Mouse (Mus musculus) stomach, embryonic 16.5 days (tissue): ENCODE data around the gene Scn8a. TPM values are rescaled to one million over a fixed set of nuclear protein-coding genes. Genes with fewer than 3 reads are reported as not detected.

Experiments used
- ATAC-seq: fragments of 200-750 bp; cut with Nextera tagmentation; 2 replicates; pipeline ENCODE4 v1.8.0; 2017; ENCODE audit warnings: moderate number of reproducible peaks, moderate TSS enrichment; ENCODE audit not compliant: insufficient read depth, low FRiP score
- H3K27ac ChIP-seq: fragments of 300-500 bp; sonication (generic); 2 replicates; pipeline ENCODE4 v1.5.1; 2014; ENCODE audit warnings: low read length
- H3K27me3 ChIP-seq: fragments of 300-500 bp; sonication (generic); 2 replicates; pipeline ENCODE4 v1.6.1; 2014; ENCODE audit warnings: low read length, control low read depth, mixed read lengths; ENCODE audit not compliant: control insufficient read depth, insufficient read depth
- H3K36me3 ChIP-seq: fragments of 300-500 bp; sonication (generic); 2 replicates; pipeline ENCODE4 v1.6.1; 2014; ENCODE audit warnings: low read length; ENCODE audit not compliant: control insufficient read depth, insufficient read depth
- H3K4me1 ChIP-seq: fragments of 300-500 bp; sonication (generic); 2 replicates; pipeline ENCODE4 v1.6.1; 2014; ENCODE audit warnings: low read length, control low read depth, mixed read lengths; ENCODE audit not compliant: control insufficient read depth, insufficient read depth
- H3K4me2 ChIP-seq: fragments of 300-500 bp; sonication (generic); 2 replicates; pipeline ENCODE4 v1.6.1; 2014; ENCODE audit warnings: low read depth, low read length, mixed read lengths
- H3K4me3 ChIP-seq: fragments of 300-500 bp; sonication (generic); replicated peaks from 2 replicates; pipeline ENCODE4 v1.5.1; 2014; ENCODE audit warnings: mild to moderate bottlenecking, low read length
- H3K9ac ChIP-seq: fragments of 300-500 bp; sonication (generic); 2 replicates; pipeline ENCODE4 v1.6.1; 2014; ENCODE audit warnings: low read length
- H3K9me3 ChIP-seq: fragments of 300-500 bp; sonication (generic); replicated peaks from 2 replicates; pipeline ENCODE4 v1.6.1; 2016; ENCODE audit warnings: low read length, control low read depth; ENCODE audit not compliant: control insufficient read depth
- WGBS: fragments of 180-500 bp; shearing (Covaris S2); extraction: QIAGEN DNeasy Blood & Tissue Kit; methylation state at CpG from one replicate; pipeline ENCODE4 v1.1.7; 2014; 5-methylcytosine and 5-hydroxymethylcytosine counted together
- polyA plus RNA-seq: library from polyadenylated mRNA; unstranded; fragments of >200 nt; fragmentation: Nextera tagmentation; extraction: Ambion mirVana; gene quantifications from 2 replicates; pipeline ENCODE4 v1.2.1, GENCODE M21; 2015

Scn8a gene
- polyA plus RNA-seq, 1 experiment from 2014 or later = 0.97 TPM

GRCm38 (mm10) chr15:100986479-100986878 is 116.8 kb downstream of the Scn8a start:
- Histone ChIP-seq H3K9ac (no peak overlapping the region), H3K27ac (no peak overlapping the region), H3K36me3 (no peaks in the 10 kb centered on the region), H3K4me3 (no peak overlapping the region), H3K4me1 (no peaks in the 10 kb centered on the region), H3K9me3 (no peaks in the 10 kb centered on the region), H3K4me2 (no peak overlapping the region), H3K27me3 (0 out of 2 replicates have a peak, but pooled peaks cover 7% of the 10 kb centered on the region)
- 86% methylated on average over 10 of the region's 10 CpGs for WGBS
- ATAC-seq = no peak

GRCm38 (mm10) chr15:100987031-100987430 is 117.4 kb downstream of the Scn8a start:
- 90% methylated on average over 1 of the region's 1 CpGs for whole genome bisulfite sequencing

GRCm38 (mm10) chr15:100990283-100990682 is 120.6 kb downstream of the Scn8a start:
- Histone ChIP-seq H3K36me3 (no peaks in the 10 kb centered on the region), H3K9me3 (no peaks in the 10 kb centered on the region), H3K9ac (no peak overlapping the region), H3K4me2 (no peak overlapping the region), H3K27ac (no peak overlapping the region), H3K4me3 (no peak overlapping the region), H3K27me3 (no peaks in the 10 kb centered on the region), H3K4me1 (no peaks in the 10 kb centered on the region)
- ATAC-seq = no peak
- WGBS = 92% methylated on average over 10 of the region's 10 CpGs

More at GRCm38 (mm10) chr15:100987031-100987430, 117.4 kb downstream of the Scn8a start:
- ATAC-seq = no peak
- no peak overlapping the region for H3K27ac ChIP-seq
- no peak overlapping the region for H3K4me2 ChIP-seq
- no peak overlapping the region for H3K4me3 ChIP-seq
- H3K9ac ChIP-seq = no peak overlapping the region
- H3K4me1 ChIP-seq = no peaks in the 10 kb centered on the region
- H3K36me3 ChIP-seq = no peaks in the 10 kb centered on the region
- H3K27me3 ChIP-seq = 0 out of 2 replicates have a peak, but pooled peaks cover 7% of the 10 kb centered on the region
- H3K9me3 ChIP-seq = no peaks in the 10 kb centered on the region

GRCm38 (mm10) chr15:100997090-100997489 is 127.4 kb downstream of the Scn8a start:
- no peak for ATAC-seq
- Histone ChIP-seq H3K9ac (no peak overlapping the region), H3K27ac (no peak overlapping the region), H3K27me3 (no peaks in the 10 kb centered on the region), H3K9me3 (no peaks in the 10 kb centered on the region), H3K4me1 (no peaks in the 10 kb centered on the region), H3K36me3 (no peaks in the 10 kb centered on the region), H3K4me2 (no peak overlapping the region), H3K4me3 (no peak overlapping the region)
- 28% methylated on average over 4 of the region's 4 CpGs for WGBS

- no peaks in the 10 kb centered on the region for H3K36me3 ChIP-seq
- no peak overlapping the region for H3K9ac ChIP-seq
- no peak overlapping the region for H3K4me3 ChIP-seq
- no peak overlapping the region for H3K4me2 ChIP-seq
- H3K9me3 ChIP-seq = no peaks in the 10 kb centered on the region
- no peak overlapping the region for H3K27ac ChIP-seq
- WGBS = 69% methylated on average over 1 of the region's 1 CpGs
- no peak for ATAC-seq
- H3K4me1 ChIP-seq = no peaks in the 10 kb centered on the region
- H3K27me3 ChIP-seq = no peaks in the 10 kb centered on the region
Observed at GRCm38 (mm10) chr15:101001685-101002084, 132.0 kb downstream of the Scn8a start.

- H3K4me2 ChIP-seq = no peak overlapping the region
- H3K27me3 ChIP-seq = no peaks in the 10 kb centered on the region
- no peaks in the 10 kb centered on the region for H3K9me3 ChIP-seq
- WGBS = 85% methylated on average over 3 of the region's 3 CpGs
- no peaks in the 10 kb centered on the region for H3K36me3 ChIP-seq
- H3K27ac ChIP-seq = no peak overlapping the region
- H3K4me3 ChIP-seq = no peak overlapping the region
- no peak for ATAC-seq
- H3K4me1 ChIP-seq = no peaks in the 10 kb centered on the region
- no peak overlapping the region for H3K9ac ChIP-seq
Observed at GRCm38 (mm10) chr15:101002466-101002865, 132.8 kb downstream of the Scn8a start.

- no peak overlapping the region for H3K4me3 ChIP-seq
- no peak overlapping the region for H3K4me2 ChIP-seq
- H3K27me3 ChIP-seq = no peaks in the 10 kb centered on the region
- no peak for ATAC-seq
- H3K36me3 ChIP-seq = no peaks in the 10 kb centered on the region
- no peak overlapping the region for H3K27ac ChIP-seq
- no peak overlapping the region for H3K9ac ChIP-seq
- peaks cover 3% of the 10 kb centered on the region; the same call in 1 of the 2 replicates for H3K4me1 ChIP-seq
- no peaks in the 10 kb centered on the region for H3K9me3 ChIP-seq
- 60% methylated on average over 3 of the region's 3 CpGs for WGBS
Observed at GRCm38 (mm10) chr15:101004538-101004937, 134.9 kb downstream of the Scn8a start.

- Histone ChIP-seq H3K9me3 (no peaks in the 10 kb centered on the region), H3K4me3 (no peak overlapping the region), H3K36me3 (no peaks in the 10 kb centered on the region), H3K27ac (no peak overlapping the region), H3K27me3 (no peaks in the 10 kb centered on the region), H3K9ac (no peak overlapping the region), H3K4me2 (no peak overlapping the region), H3K4me1 (peaks cover 3% of the 10 kb centered on the region; the same call in 1 of the 2 replicates)
- no peak for ATAC-seq
- 80% methylated on average over 8 of the region's 8 CpGs for WGBS
Observed at GRCm38 (mm10) chr15:101005717-101006116, 136.1 kb downstream of the Scn8a start.

- no peak overlapping the region for H3K27ac ChIP-seq
- peak overlapping the region; percentile 64 for H3K4me2 ChIP-seq
- H3K4me1 ChIP-seq = peaks cover 3% of the 10 kb centered on the region; the same call in 1 of the 2 replicates
- H3K4me3 ChIP-seq = peak overlapping the region; percentile 56
- H3K9me3 ChIP-seq = no peaks in the 10 kb centered on the region
- H3K27me3 ChIP-seq = no peaks in the 10 kb centered on the region
- WGBS = 12% methylated on average over 15 of the region's 15 CpGs
- peak overlapping the region; percentile 70 for H3K9ac ChIP-seq
- no peaks in the 10 kb centered on the region for H3K36me3 ChIP-seq
- peak; percentile 88; the same call in 1 of the 2 replicates for ATAC-seq
Observed at GRCm38 (mm10) chr15:101006251-101007040, 136.8 kb downstream of the Scn8a start.
